Mouse (Mus musculus) ovary, adult 2 months (tissue): ENCODE measurements around the gene Ltb4r1. TPM values are rescaled to one million over a fixed set of nuclear protein-coding genes. Genes with fewer than 3 reads are reported as not detected.

Source experiments
- polyA plus RNA-seq: library from polyadenylated mRNA; depleted of rRNA; stranded (reverse); fragments of >200 nt; gene quantifications from 2 replicates; pipeline ENCODE4 v1.2.3, GENCODE M21; 2012; rRNA removed

Ltb4r1 gene
- polyA plus RNA-seq, result 2.2 and 2.8 TPM in 2 replicates

DNA sequence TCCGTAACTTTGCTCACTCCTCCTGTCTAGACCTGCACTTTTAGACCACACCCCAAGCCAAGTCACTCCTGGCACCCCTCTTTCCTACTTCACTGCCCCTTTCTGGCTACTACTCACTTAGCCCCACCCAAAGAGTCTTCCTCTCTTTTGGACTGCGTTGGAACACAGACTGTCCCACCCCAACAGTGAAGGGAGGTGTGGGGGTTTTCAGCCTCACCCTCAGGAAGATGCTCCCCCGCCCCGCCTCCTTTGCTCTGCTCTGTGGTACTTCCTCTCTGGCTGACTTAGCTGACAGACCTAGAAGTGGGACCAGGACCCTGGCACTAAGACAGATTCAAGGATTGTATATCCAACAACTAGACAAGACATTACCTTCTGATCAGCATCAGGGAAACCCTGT lies at the start of gene Ltb4r1:
Ltb4r1 (plus strand) TSS at position 267 of the 400 bp plus-strand sequence.

DNA sequence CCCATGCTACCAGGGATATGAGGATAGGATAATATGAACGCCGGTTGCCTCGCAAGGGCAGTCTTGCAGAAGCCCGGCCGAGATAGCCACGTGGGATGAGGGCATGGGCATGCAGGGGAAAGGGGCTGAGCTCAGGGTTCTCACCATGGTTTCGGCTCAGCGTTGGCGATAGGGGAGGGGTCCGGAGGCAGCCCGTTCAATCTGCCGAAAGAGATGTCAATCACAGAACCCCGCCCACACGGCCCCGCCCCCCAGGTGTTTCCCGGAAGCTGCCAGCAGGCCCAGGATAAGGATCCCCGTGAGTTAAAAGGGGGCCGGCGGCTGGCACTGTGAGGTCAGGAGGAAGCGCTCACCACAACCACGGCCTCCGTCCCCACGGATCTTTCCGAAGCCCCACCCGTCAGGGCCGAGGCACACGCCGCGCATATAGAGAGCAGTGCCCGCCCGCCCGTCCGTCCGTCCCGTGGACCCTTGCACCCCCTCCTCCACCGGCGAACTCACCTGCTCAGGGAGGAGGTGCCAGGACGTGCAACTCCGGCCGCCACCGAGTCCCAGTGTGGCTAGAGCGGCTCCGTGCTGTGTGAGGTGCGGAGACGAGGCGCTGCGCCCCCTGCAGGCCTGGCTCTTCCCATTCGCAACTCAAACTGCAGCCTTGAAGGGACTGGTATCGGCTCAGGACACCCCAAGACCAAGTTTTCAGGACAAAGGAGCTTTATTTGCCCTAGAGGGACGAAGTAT lies 43.9 kb upstream of the Ltb4r1 start, which contains the start of gene Rabggta:
Rabggta (minus strand) TSS at position 564 of the 738 bp plus-strand sequence.

DNA sequence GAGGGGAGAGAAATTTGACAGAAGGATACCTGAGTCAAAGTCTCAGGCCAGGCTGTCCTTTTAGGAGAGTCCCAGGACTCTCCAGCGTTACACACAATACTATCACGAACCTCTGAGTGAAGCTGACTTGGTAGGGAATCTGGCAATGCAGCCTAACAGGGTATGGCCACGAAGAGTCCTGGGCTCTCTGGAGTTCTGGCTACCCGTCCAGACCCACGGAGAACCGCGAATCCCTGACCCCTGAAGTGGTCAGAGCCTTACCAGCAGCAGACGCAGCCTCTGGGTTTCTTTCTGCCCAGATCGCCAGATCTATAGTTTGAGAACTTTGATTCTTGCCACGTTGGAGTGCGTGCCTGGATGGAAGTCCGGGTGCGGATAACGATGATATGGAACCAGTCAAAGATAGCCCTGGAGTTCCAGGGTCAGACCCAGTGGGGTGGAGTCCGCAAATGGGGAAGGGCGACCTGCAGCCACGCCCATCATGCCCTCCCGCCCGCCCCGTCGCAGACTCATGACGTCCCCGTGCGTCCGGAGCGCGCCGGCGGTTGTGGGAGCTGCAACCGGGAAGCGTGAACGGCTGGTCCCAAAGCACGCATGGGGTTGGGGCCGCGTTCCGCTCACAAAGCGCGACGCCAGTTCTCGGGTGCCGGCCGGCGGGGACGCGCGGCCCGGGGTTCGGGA lies 20.4 kb upstream of the Ltb4r1 start, which contains the start of the genes Dhrs1 and Nop9:
Dhrs1 (minus strand) TSS at position 511 of the 681 bp plus-strand sequence.
Nop9 (plus strand) TSS at position 514 of the 681 bp plus-strand sequence.

DNA sequence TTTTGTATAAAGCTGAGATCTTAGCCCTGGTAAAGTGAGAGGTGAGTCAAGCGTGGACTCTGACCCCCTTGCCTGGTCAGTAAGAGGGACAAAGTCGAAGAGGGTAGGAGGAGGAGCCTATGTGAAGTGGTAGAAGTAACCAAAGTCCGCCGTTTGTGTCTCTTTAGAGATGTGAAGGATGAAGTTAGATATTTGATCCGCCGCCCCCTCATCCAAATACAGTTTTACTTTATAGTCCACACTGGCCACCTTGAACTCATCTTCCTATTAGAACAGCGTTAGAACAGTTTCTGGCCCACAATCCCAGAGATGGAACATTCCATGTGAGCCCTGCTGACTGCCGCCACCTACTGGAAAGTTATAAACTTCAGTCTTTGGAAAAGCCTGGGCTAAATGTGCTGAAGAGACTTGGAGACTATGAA lies 7.4 kb upstream of the Ltb4r1 start, which contains the start of gene Cideb:
Cideb (minus strand) TSS at position 96 of the 422 bp plus-strand sequence.

DNA sequence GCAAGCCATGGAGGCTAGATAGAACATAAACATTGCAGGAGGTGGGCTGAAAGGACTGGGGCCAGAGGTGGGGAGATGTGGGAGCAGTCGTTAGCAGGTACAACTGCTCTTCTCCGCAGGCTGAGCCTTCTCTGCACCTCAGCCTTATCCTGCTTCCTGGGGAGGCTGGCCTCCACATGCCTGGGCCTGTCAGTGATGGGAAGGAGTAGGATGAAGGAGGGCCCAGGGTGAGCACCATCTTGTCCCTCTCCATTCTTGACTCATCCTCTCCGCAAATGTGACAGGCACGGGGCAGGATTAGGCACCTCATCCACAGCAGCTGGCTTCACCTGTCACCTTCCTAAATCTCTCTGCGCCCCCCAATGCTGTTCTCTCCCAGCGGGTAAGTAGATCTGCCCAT lies 4.6 kb upstream of the Ltb4r1 start, which contains the start of gene Ltb4r2:
Ltb4r2 (plus strand) TSS at position 266 of the 400 bp plus-strand sequence.

DNA sequence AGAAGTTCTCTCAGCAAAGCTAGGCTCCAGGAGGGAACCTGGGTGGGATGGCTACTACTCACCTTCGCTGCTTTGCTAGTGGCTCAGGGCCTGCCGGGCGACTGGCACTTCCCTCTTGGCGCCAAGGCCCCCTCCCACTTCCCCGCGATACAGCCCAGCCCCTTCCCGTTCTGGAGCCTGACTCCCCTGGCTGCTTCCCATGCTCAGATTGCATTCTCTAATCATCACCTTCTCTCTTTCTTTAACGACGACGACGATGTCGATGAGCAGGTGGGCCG lies 18.1 kb downstream of the Ltb4r1 start, which contains the start of gene Adcy4:
Adcy4 (minus strand) TSS at position 138 of the 278 bp plus-strand sequence.

DNA sequence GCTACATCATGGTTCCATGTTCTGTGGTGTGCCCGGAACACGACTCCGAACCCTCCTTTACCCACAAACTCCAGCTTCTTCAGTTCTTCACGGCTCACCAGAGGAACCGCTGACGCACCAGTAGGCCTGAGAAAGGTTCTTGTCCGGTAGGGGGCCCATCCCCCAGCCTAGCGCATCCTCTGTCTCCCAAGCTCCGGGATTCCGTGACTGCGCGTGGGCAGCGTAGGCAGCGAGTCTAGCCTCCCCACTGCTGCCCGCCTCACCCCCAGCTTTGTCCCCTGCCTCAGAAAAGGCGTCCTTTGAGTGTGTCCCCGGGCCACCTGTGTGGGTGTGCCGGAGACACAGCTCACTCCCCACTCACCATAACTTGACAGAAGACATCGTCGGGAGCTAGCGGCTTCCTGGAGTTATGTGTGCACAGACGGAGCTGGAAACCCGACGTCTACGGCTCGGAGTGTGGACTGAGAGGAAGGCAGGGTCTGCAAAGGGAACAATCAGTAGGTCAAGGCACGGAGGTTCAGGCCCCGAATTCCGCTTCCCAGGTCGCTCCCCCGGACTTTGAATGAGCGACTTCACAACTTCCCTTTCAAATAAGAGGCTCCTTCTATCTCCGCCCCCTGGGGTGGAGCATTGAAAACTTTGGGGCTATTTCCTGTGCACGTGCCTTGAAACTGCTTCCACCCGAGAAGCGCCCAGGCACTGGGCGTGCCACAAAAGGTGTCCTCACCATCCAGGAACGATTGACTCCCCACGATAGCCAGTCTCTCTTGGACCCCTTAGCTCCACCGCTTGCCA lies 22.7 kb downstream of the Ltb4r1 start, which contains the start of gene Ripk3:
Ripk3 (minus strand) TSS at position 610 of the 795 bp plus-strand sequence.

Other genes with a start within 250 kb of the Ltb4r1 start
- gene Nrl, start 241.0 kb upstream of the Ltb4r1 start, polyA plus RNA-seq, result 0.25 and 0.51 TPM in 2 replicates
- gene Pck2, start 225.7 kb upstream of the Ltb4r1 start, polyA plus RNA-seq, result 114 and 117 TPM in 2 replicates
- gene Dcaf11, start 206.0 kb upstream of the Ltb4r1 start, polyA plus RNA-seq, result 107 and 112 TPM in 2 replicates
- gene A730061H03Rik, start 205.6 kb upstream of the Ltb4r1 start, polyA plus RNA-seq, result 1.3 and 2.9 TPM in 2 replicates
- 1.9 and 2.0 TPM in 2 replicates for gene Fitm1, start 190.3 kb upstream of the Ltb4r1 start, polyA plus RNA-seq
- 58.3 and 96.0 TPM in 2 replicates for gene Psme1, start 187.8 kb upstream of the Ltb4r1 start, polyA plus RNA-seq
- gene Emc9, start 180.7 kb upstream of the Ltb4r1 start, polyA plus RNA-seq, result 19.9 and 28.3 TPM in 2 replicates
- gene Psme2, start 174.8 kb upstream of the Ltb4r1 start, polyA plus RNA-seq, result 46.8 and 51.0 TPM in 2 replicates
- gene Rnf31, start 174.3 kb upstream of the Ltb4r1 start, polyA plus RNA-seq, result 42.3 and 49.7 TPM in 2 replicates
- gene Irf9, start 162.4 kb upstream of the Ltb4r1 start, polyA plus RNA-seq, result 65.1 and 79.5 TPM in 2 replicates
- gene Rec8, start 147.9 kb upstream of the Ltb4r1 start, polyA plus RNA-seq, result 6.2 and 9.8 TPM in 2 replicates
- 164 and 192 TPM in 2 replicates for gene Ipo4, start 130.0 kb upstream of the Ltb4r1 start, polyA plus RNA-seq
- gene Gm49378, start 128.1 kb upstream of the Ltb4r1 start, polyA plus RNA-seq, result 26.7 and 33.9 TPM in 2 replicates
- gene Tm9sf1, start 122.2 kb upstream of the Ltb4r1 start, polyA plus RNA-seq, result 122 and 137 TPM in 2 replicates
- gene Tssk4, start 115.8 kb upstream of the Ltb4r1 start, polyA plus RNA-seq, result 0.90 and 1.4 TPM in 2 replicates
- 16.1 and 21.4 TPM in 2 replicates for gene Mdp1, start 105.5 kb upstream of the Ltb4r1 start, polyA plus RNA-seq
- gene Gmpr2, start 94.0 kb upstream of the Ltb4r1 start, polyA plus RNA-seq, result 13.6 and 17.9 TPM in 2 replicates
- 199 and 293 TPM in 2 replicates for gene Nedd8, start 93.8 kb upstream of the Ltb4r1 start, polyA plus RNA-seq
- 10.7 and 14.9 TPM in 2 replicates for gene Tinf2, start 84.1 kb upstream of the Ltb4r1 start, polyA plus RNA-seq
- 1.5 and 1.9 TPM in 2 replicates for gene Tgm1, start 52.0 kb upstream of the Ltb4r1 start, polyA plus RNA-seq
- 47.9 and 58.1 TPM in 2 replicates for gene Rabggta, start 43.7 kb upstream of the Ltb4r1 start, polyA plus RNA-seq
- gene Dhrs1, start 20.3 kb upstream of the Ltb4r1 start, polyA plus RNA-seq, result 42.0 and 65.0 TPM in 2 replicates
- 14.0 and 19.1 TPM in 2 replicates for gene Nop9, start 20.3 kb upstream of the Ltb4r1 start, polyA plus RNA-seq
- gene Cideb, start 7.5 kb upstream of the Ltb4r1 start, polyA plus RNA-seq, result 1.9 TPM in 2 replicates
- 0.84 and 1.5 TPM in 2 replicates for gene Ltb4r2, start 4.5 kb upstream of the Ltb4r1 start, polyA plus RNA-seq
- gene Adcy4, start 18.1 kb downstream of the Ltb4r1 start, polyA plus RNA-seq, result 16.8 and 28.3 TPM in 2 replicates
- gene Ripk3, start 22.9 kb downstream of the Ltb4r1 start, polyA plus RNA-seq, result 9.8 and 12.0 TPM in 2 replicates
- 48.6 and 49.5 TPM in 2 replicates for gene Nfatc4, start 57.2 kb downstream of the Ltb4r1 start, polyA plus RNA-seq
- 16.1 and 17.4 TPM in 2 replicates for gene Nynrin, start 88.0 kb downstream of the Ltb4r1 start, polyA plus RNA-seq
- gene Cbln3, start 118.4 kb downstream of the Ltb4r1 start, polyA plus RNA-seq, result 0.63 and 0.67 TPM in 2 replicates
- gene Khnyn, start 119.0 kb downstream of the Ltb4r1 start, polyA plus RNA-seq, result 21.0 and 21.5 TPM in 2 replicates
- 44.7 and 46.6 TPM in 2 replicates for gene Sdr39u1, start 134.3 kb downstream of the Ltb4r1 start, polyA plus RNA-seq
- gene Cma1, start 178.7 kb downstream of the Ltb4r1 start, polyA plus RNA-seq, result 2.2 and 2.7 TPM in 2 replicates
- gene Cma2, start 185.0 kb downstream of the Ltb4r1 start, polyA plus RNA-seq, result not detected in 2 replicates